Mouse (Mus musculus): ENCODE measurements around the gene Mrpl37. TPM values are rescaled to one million over a fixed set of nuclear protein-coding genes. Genes with fewer than 3 reads are reported as not detected.
"Not testable (repeated sequence)": the region's sequence is repeated elsewhere in the genome, so short reads cannot be mapped to it uniquely, and the experiment has no call there.

Mrpl37 gene
- 81.4 and 81.9 TPM in 2 replicates for polyA plus RNA-seq (2015; fragmentation: Nextera tagmentation; extraction: Ambion mirVana)

- peak within 1 kb of the TSS; percentile 70 for H3K4me3 ChIP-seq
- H3K4me1 ChIP-seq: peaks cover 26% of the 10 kb centered on the region
- WGBS: under 1% methylated on average over 60 of the region's 60 CpGs
- 0 out of 2 replicates have a peak, but pooled peaks cover 4% of the 10 kb centered on the region for H3K27me3 ChIP-seq
- peak; percentile 100 for ATAC-seq
- no peak within 1 kb of the TSS for H3K27ac ChIP-seq
- H3K9ac ChIP-seq: peak within 1 kb of the TSS; percentile 79
- peaks cover 29% of the 10 kb centered on the region for H3K36me3 ChIP-seq (ENCODE audit: poor library complexity, severe bottlenecking)
- no peaks in the 10 kb centered on the region for H3K9me3 ChIP-seq (replicated peaks)
- H3K4me2 ChIP-seq: peak within 1 kb of the TSS; percentile 98
Observed at GRCm38 (mm10) chr4:107066252-107067124, at the start of gene Mrpl37, which contains the start of gene Cyb5rl. Gene Mrpl37, minus strand, starts transcription at chr4:107066868. Gene Cyb5rl, plus strand, starts transcription at chr4:107066988.

- H3K9ac ChIP-seq: no peak overlapping the region
Observed at GRCm38 (mm10) chr4:107114278-107114677, 47.6 kb upstream of the Mrpl37 start.

GRCm38 (mm10) chr4:107109181-107109580 is 42.5 kb upstream of the Mrpl37 start:
- not testable (repeated sequence) for H3K9me3 ChIP-seq (replicated peaks); ATAC-seq; H3K27ac ChIP-seq; H3K4me2 ChIP-seq; H3K36me3 ChIP-seq (ENCODE audit: poor library complexity, severe bottlenecking); H3K9ac ChIP-seq; H3K4me3 ChIP-seq; H3K4me1 ChIP-seq; H3K27me3 ChIP-seq
- WGBS: 96% methylated on average over 6 of the region's 6 CpGs

More at GRCm38 (mm10) chr4:107114278-107114677, 47.6 kb upstream of the Mrpl37 start:
- no peak overlapping the region for H3K4me2 ChIP-seq
- H3K27me3 ChIP-seq: no peaks in the 10 kb centered on the region
- no peaks in the 10 kb centered on the region for H3K4me1 ChIP-seq
- no peaks in the 10 kb centered on the region for H3K36me3 ChIP-seq (ENCODE audit: poor library complexity, severe bottlenecking)
- H3K4me3 ChIP-seq: no peak overlapping the region
- WGBS: 69% methylated on average over 8 of the region's 8 CpGs
- no peaks in the 10 kb centered on the region for H3K9me3 ChIP-seq (replicated peaks)
- no peak overlapping the region for H3K27ac ChIP-seq
- no peak for ATAC-seq

- Histone ChIP-seq H3K9me3 (replicated peaks) (no peaks in the 10 kb centered on the region), H3K36me3 (ENCODE audit: poor library complexity, severe bottlenecking) (no peaks in the 10 kb centered on the region), H3K4me2 (no peak overlapping the region), H3K27me3 (no peaks in the 10 kb centered on the region), H3K4me3 (no peak overlapping the region), H3K27ac (peak overlapping the region; percentile 25; the same call in 1 of the 2 replicates), H3K9ac (peak overlapping the region; percentile 5; the same call in 1 of the 2 replicates), H3K4me1 (peaks cover 8% of the 10 kb centered on the region)
- WGBS: 57% methylated on average over 13 of the region's 13 CpGs
- 0 out of 2 replicates have a peak, but pooled peaks have one; percentile 33 for ATAC-seq
Observed at GRCm38 (mm10) chr4:107108291-107108731, 41.6 kb upstream of the Mrpl37 start.

- no peaks in the 10 kb centered on the region for H3K9me3 ChIP-seq (replicated peaks)
- 98% methylated on average over 16 of the region's 16 CpGs for WGBS
- H3K36me3 ChIP-seq (ENCODE audit: poor library complexity, severe bottlenecking): no peaks in the 10 kb centered on the region
- no peak overlapping the region for H3K4me3 ChIP-seq
- no peak for ATAC-seq
- H3K27me3 ChIP-seq: no peaks in the 10 kb centered on the region
- H3K9ac ChIP-seq: no peak overlapping the region
- no peak overlapping the region for H3K4me2 ChIP-seq
- peaks cover 8% of the 10 kb centered on the region for H3K4me1 ChIP-seq
- H3K27ac ChIP-seq: no peak overlapping the region
Observed at GRCm38 (mm10) chr4:107106777-107107176, 40.1 kb upstream of the Mrpl37 start.

- Histone ChIP-seq H3K4me3 (no peak overlapping the region), H3K9ac (no peak overlapping the region), H3K9me3 (replicated peaks) (no peaks in the 10 kb centered on the region), H3K4me2 (no peak overlapping the region), H3K27me3 (no peaks in the 10 kb centered on the region), H3K4me1 (peaks cover 5% of the 10 kb centered on the region; the same call in 1 of the 2 replicates), H3K36me3 (ENCODE audit: poor library complexity, severe bottlenecking) (no peaks in the 10 kb centered on the region), H3K27ac (no peak overlapping the region)
- WGBS: 87% methylated on average over 8 of the region's 8 CpGs
- ATAC-seq: no peak
Observed at GRCm38 (mm10) chr4:107102220-107102619, 35.6 kb upstream of the Mrpl37 start.

GRCm38 (mm10) chr4:107098791-107099525 is 32.3 kb upstream of the Mrpl37 start:
- no peak for ATAC-seq
- Histone ChIP-seq H3K4me2 (no peak overlapping the region), H3K27me3 (no peaks in the 10 kb centered on the region), H3K4me1 (peaks cover 18% of the 10 kb centered on the region), H3K9ac (no peak overlapping the region), H3K27ac (no peak overlapping the region), H3K4me3 (no peak overlapping the region), H3K36me3 (ENCODE audit: poor library complexity, severe bottlenecking) (no peaks in the 10 kb centered on the region), H3K9me3 (replicated peaks) (no peaks in the 10 kb centered on the region)
- 75% methylated on average over 17 of the region's 17 CpGs for WGBS

GRCm38 (mm10) chr4:107098375-107098774 is 31.7 kb upstream of the Mrpl37 start:
- Histone ChIP-seq H3K9ac (no peak overlapping the region), H3K27me3 (no peaks in the 10 kb centered on the region), H3K4me3 (no peak overlapping the region), H3K27ac (no peak overlapping the region), H3K9me3 (replicated peaks) (no peaks in the 10 kb centered on the region), H3K4me2 (no peak overlapping the region), H3K4me1 (peaks cover 18% of the 10 kb centered on the region), H3K36me3 (ENCODE audit: poor library complexity, severe bottlenecking) (no peaks in the 10 kb centered on the region)
- WGBS: 79% methylated on average over 10 of the region's 10 CpGs
- no peak for ATAC-seq

GRCm38 (mm10) chr4:107097871-107098270 is 31.2 kb upstream of the Mrpl37 start:
- Histone ChIP-seq H3K36me3 (ENCODE audit: poor library complexity, severe bottlenecking) (no peaks in the 10 kb centered on the region), H3K9ac (no peak overlapping the region), H3K27me3 (no peaks in the 10 kb centered on the region), H3K4me3 (no peak overlapping the region), H3K4me1 (peaks cover 18% of the 10 kb centered on the region), H3K4me2 (no peak overlapping the region), H3K27ac (no peak overlapping the region), H3K9me3 (replicated peaks) (no peaks in the 10 kb centered on the region)
- ATAC-seq: no peak
- WGBS: 68% methylated on average over 15 of the region's 15 CpGs

GRCm38 (mm10) chr4:107096841-107097373 is 30.2 kb upstream of the Mrpl37 start, which contains the start of gene Cdcp2:
Gene Cdcp2, plus strand, starts transcription at chr4:107096891.
- no peak within 1 kb of the TSS for H3K4me3 ChIP-seq
- 53% methylated on average over 16 of the region's 16 CpGs for WGBS
- H3K9ac ChIP-seq: no peak within 1 kb of the TSS
- peaks cover 18% of the 10 kb centered on the region for H3K4me1 ChIP-seq
- H3K4me2 ChIP-seq: no peak within 1 kb of the TSS
- H3K27ac ChIP-seq: 0 out of 2 replicates have a peak within 1 kb of the TSS, but pooled peaks have one; percentile 33
- no peaks in the 10 kb centered on the region for H3K27me3 ChIP-seq
- H3K9me3 ChIP-seq (replicated peaks): no peaks in the 10 kb centered on the region
- no peak for ATAC-seq
- H3K36me3 ChIP-seq (ENCODE audit: poor library complexity, severe bottlenecking): no peaks in the 10 kb centered on the region

GRCm38 (mm10) chr4:107096043-107096442 is 29.4 kb upstream of the Mrpl37 start:
- ATAC-seq: no peak
- 0 out of 2 replicates have a peak overlapping the region, but pooled peaks have one; percentile 33 for H3K27ac ChIP-seq

More at GRCm38 (mm10) chr4:107096043-107096442, 29.4 kb upstream of the Mrpl37 start:
- Histone ChIP-seq H3K4me3 (no peak overlapping the region), H3K27me3 (no peaks in the 10 kb centered on the region), H3K9me3 (replicated peaks) (no peaks in the 10 kb centered on the region), H3K4me2 (no peak overlapping the region), H3K4me1 (peaks cover 18% of the 10 kb centered on the region), H3K9ac (no peak overlapping the region), H3K36me3 (ENCODE audit: poor library complexity, severe bottlenecking) (no peaks in the 10 kb centered on the region)
- 44% methylated on average over 6 of the region's 6 CpGs for WGBS
